Mouse (Mus musculus) embryonic facial prominence, embryonic 15.5 days (tissue): ENCODE results near the gene Acacb. TPM values are rescaled to one million over a fixed set of nuclear protein-coding genes. Genes with fewer than 3 reads are reported as not detected.

Source experiments
- ATAC-seq: fragments of 200-750 bp; cut with Nextera tagmentation; 2 replicates; pipeline ENCODE4 v1.8.0; 2017; ENCODE audit warnings: low read depth, moderate TSS enrichment; ENCODE audit not compliant: insufficient number of reproducible peaks, low FRiP score, low TSS enrichment
- H3K27ac ChIP-seq: fragments of 300-500 bp; sonication (generic); replicated peaks from 2 replicates; pipeline ENCODE4 v1.5.1; 2015; ENCODE audit warnings: mild to moderate bottlenecking, inconsistent platforms
- H3K27me3 ChIP-seq: fragments of 300-500 bp; sonication (generic); 2 replicates; pipeline ENCODE4 v1.6.1; 2015; ENCODE audit warnings: inconsistent platforms
- H3K36me3 ChIP-seq: fragments of 300-500 bp; sonication (generic); 2 replicates; pipeline ENCODE4 v1.6.1; 2015; ENCODE audit warnings: mild to moderate bottlenecking, inconsistent platforms
- H3K4me1 ChIP-seq: fragments of 300-500 bp; sonication (generic); 2 replicates; pipeline ENCODE4 v1.6.1; 2015; ENCODE audit warnings: inconsistent platforms
- H3K4me2 ChIP-seq: fragments of 300-500 bp; sonication (generic); replicated peaks from 2 replicates; pipeline ENCODE4 v1.6.1; 2015; ENCODE audit warnings: mild to moderate bottlenecking, inconsistent platforms
- H3K4me3 ChIP-seq: fragments of 300-500 bp; sonication (generic); replicated peaks from 2 replicates; pipeline ENCODE4 v1.5.1; 2015; ENCODE audit warnings: mild to moderate bottlenecking, inconsistent platforms
- H3K9ac ChIP-seq: fragments of 300-500 bp; sonication (generic); 2 replicates; pipeline ENCODE4 v1.6.1; 2015; ENCODE audit warnings: inconsistent platforms
- H3K9me3 ChIP-seq: fragments of 300-500 bp; sonication (generic); replicated peaks from 2 replicates; pipeline ENCODE4 v1.6.1; 2016; ENCODE audit warnings: inconsistent platforms
- WGBS: fragments of 180-500 bp; shearing (Covaris S2); methylation state at CpG from one replicate; pipeline ENCODE4 v1.1.7; 2015; 5-methylcytosine and 5-hydroxymethylcytosine counted together
- polyA plus RNA-seq: library from polyadenylated mRNA; unstranded; fragments of >200 nt; fragmentation: Nextera tagmentation; extraction: Ambion mirVana; gene quantifications from 2 replicates; pipeline ENCODE4 v1.2.1, GENCODE M21; 2015

Gene Acacb
- polyA plus RNA-seq, 1 experiment from 2014 or later = 2.6 TPM

DNA sequence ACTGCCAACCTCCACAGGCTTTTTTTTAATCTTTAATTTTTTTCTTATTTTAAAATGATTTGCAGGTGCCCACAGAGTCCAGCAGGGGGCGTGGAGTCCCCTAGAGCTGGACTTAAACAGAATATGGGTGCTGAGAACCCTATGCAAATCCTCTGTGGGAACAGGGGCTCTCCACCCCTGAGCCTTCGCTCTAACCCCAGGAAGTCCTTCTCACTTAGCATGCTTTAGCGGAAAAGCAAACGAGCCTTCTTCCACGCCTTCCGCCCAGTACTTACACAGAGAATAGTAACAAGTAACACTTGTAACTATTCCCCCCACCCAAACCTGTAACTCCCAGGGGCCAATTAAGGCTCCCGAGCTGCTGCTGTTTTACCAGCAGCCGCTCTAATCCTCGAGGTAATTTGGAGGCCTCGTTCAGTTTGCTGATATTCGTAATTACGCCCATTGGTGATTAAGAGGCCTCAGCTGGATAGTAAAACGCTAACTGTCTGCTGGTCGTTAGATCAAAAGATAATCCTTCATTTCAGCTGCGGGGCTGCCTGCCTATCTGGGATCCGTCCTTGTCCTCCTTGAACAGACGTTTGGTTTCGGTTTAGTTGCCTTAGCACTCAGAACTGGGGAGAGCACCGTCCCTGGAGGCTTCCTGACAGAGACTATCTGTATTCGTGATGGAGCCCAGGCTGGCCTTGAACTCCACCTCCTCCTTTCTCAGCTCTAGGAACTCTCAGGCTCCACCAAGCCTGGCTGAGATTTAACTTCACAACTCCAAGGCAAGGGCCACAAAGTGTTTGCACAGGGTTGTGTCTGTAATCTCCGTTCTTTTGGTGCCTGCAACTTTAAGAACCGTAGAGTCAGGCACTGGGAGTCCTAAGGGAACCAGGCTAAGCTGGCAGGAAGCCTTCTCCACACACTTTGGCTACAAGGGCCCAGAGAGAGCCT is 150.6 kb downstream of the Acacb start:
- no peaks in the 10 kb centered on the region for H3K9me3 ChIP-seq
- no peak overlapping the region for H3K27ac ChIP-seq
- no peak for ATAC-seq
- no peaks in the 10 kb centered on the region for H3K36me3 ChIP-seq
- H3K4me3 ChIP-seq = no peak overlapping the region
- peaks cover 10% of the 10 kb centered on the region for H3K4me1 ChIP-seq
- H3K4me2 ChIP-seq = 0 out of 2 replicates have a peak overlapping the region, but pooled peaks have one; percentile 1
- H3K9ac ChIP-seq = no peak overlapping the region
- H3K27me3 ChIP-seq = no peaks in the 10 kb centered on the region
- WGBS = 24% methylated on average over 22 of the region's 22 CpGs

DNA sequence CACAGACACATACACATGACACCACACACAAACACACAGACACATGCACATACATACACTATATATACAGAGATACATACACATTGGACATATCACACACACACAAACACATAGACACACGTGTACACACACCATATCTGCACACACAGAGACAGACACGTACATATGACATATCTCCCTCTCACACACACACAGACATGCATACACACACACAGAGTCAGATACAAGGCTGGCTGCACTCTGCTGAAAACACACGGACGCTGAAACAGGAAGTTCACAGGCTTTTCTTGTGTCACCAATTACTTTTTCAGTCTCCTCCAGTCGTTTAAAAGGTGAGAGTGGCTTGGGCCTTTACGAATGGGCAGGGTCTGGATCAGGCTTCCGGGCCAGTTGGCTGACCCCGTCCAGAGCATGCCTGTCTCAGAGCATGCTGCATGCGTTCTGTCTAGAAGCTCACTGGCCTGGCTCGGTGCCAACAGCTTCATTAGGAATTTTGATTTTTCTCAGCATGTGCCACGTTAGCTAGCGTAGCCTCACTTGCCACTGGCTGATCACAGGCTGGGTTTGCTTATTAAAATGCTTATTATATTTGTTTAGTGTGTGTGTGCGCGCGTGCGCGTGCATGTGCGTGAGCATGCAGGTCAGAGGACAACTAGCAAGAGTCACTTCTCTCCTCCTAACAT is 152.0 kb downstream of the Acacb start:
- peaks cover 10% of the 10 kb centered on the region for H3K4me1 ChIP-seq
- H3K9ac ChIP-seq = no peak overlapping the region
- 56% methylated on average over 18 of the region's 18 CpGs for WGBS
- H3K36me3 ChIP-seq = no peaks in the 10 kb centered on the region
- H3K27ac ChIP-seq = no peak overlapping the region
- H3K27me3 ChIP-seq = no peaks in the 10 kb centered on the region
- no peak for ATAC-seq
- no peak overlapping the region for H3K4me3 ChIP-seq
- no peak overlapping the region for H3K4me2 ChIP-seq
- no peaks in the 10 kb centered on the region for H3K9me3 ChIP-seq

GRCm38 (mm10) chr5:114299156-114299855 is 153.0 kb downstream of the Acacb start:
- H3K9me3 ChIP-seq = no peaks in the 10 kb centered on the region
- no peaks in the 10 kb centered on the region for H3K27me3 ChIP-seq
- peaks cover 10% of the 10 kb centered on the region for H3K4me1 ChIP-seq
- 53% methylated on average over 22 of the region's 22 CpGs for WGBS
- no peak overlapping the region for H3K4me3 ChIP-seq
- no peaks in the 10 kb centered on the region for H3K36me3 ChIP-seq
- H3K27ac ChIP-seq = no peak overlapping the region
- no peak overlapping the region for H3K9ac ChIP-seq
- no peak; the same call in 1 of the 2 replicates for ATAC-seq
- no peak overlapping the region for H3K4me2 ChIP-seq

GRCm38 (mm10) chr5:114299883-114300610 is 153.7 kb downstream of the Acacb start:
- no peak overlapping the region for H3K4me2 ChIP-seq
- H3K36me3 ChIP-seq = no peaks in the 10 kb centered on the region
- H3K9ac ChIP-seq = no peak overlapping the region
- 80% methylated on average over 24 of the region's 24 CpGs for WGBS
- ATAC-seq = no peak
- H3K4me1 ChIP-seq = peaks cover 10% of the 10 kb centered on the region
- H3K27ac ChIP-seq = no peak overlapping the region
- H3K27me3 ChIP-seq = no peaks in the 10 kb centered on the region
- H3K9me3 ChIP-seq = no peaks in the 10 kb centered on the region
- no peak overlapping the region for H3K4me3 ChIP-seq

Other genes with a start within 250 kb of the Acacb start
- 99.0 and 101 TPM in 2 replicates for gene Coro1c, start 237.8 kb upstream of the Acacb start, polyA plus RNA-seq
- gene Ssh1, start 152.6 kb upstream of the Acacb start, polyA plus RNA-seq = 10.7 and 12.8 TPM in 2 replicates
- not detected in 2 replicates for gene Dao, start 142.8 kb upstream of the Acacb start, polyA plus RNA-seq
- gene Usp30, start 81.1 kb upstream of the Acacb start, polyA plus RNA-seq = 12.6 and 12.7 TPM in 2 replicates
- gene Svop, start 55.0 kb upstream of the Acacb start, polyA plus RNA-seq = 0.38 and 0.48 TPM in 2 replicates
- gene Alkbh2, start 18.3 kb upstream of the Acacb start, polyA plus RNA-seq = 10.7 and 11.1 TPM in 2 replicates
- gene Ung, start 16.1 kb upstream of the Acacb start, polyA plus RNA-seq = 37.1 and 38.2 TPM in 2 replicates
- 2.5 and 5.1 TPM in 2 replicates for gene Foxn4, start 127.3 kb downstream of the Acacb start, polyA plus RNA-seq
- 3.9 and 5.8 TPM in 2 replicates for gene Myo1h, start 142.6 kb downstream of the Acacb start, polyA plus RNA-seq
- 122 and 129 TPM in 2 replicates for gene Kctd10, start 234.0 kb downstream of the Acacb start, polyA plus RNA-seq
- 41.2 and 43.6 TPM in 2 replicates for gene Ube3b, start 234.1 kb downstream of the Acacb start, polyA plus RNA-seq